Mouse (Mus musculus) heart, postnatal 14 days (tissue): ENCODE data around the gene Fkrp. TPM values are rescaled to one million over a fixed set of nuclear protein-coding genes. Genes with fewer than 3 reads are reported as not detected.

Experiments
- DNase-seq, 2 experiments: peaks; one replicate each; pipeline ENCODE4 v3.0.0; 2021 to 2022
- intact Hi-C: fragments of 180-260 bp; cut with DNase I; formaldehyde crosslinking; loops from one replicate; pipeline ENCODE4 v1.15.1; 2025
- long read RNA-seq, 2 experiments: library from polyadenylated mRNA; stranded (forward); transcript quantifications; one replicate each; pipeline ENCODE4 v2.0.0; 2021
- total RNA-seq, 2 experiments: library from RNA; stranded (reverse); gene quantifications; 2 replicates each; pipeline ENCODE4 v1.2.3; 2021

The Fkrp gene
- total RNA-seq: 10 to 100 TPM; 42.8 to 45.5 TPM
- long read RNA-seq, experiment 1, transcript Fkrp-201 (3 exons, 2,827 nt): major isoform, 29 of 52 reads
- long read RNA-seq, experiment 1, partial matches to known transcripts: 6 of 52 reads
- long read RNA-seq, experiment 1, other reads (novel, unspliced or antisense): 17 of 52 reads
- long read RNA-seq, experiment 2, transcript Fkrp-201 (3 exons, 2,827 nt): major isoform, 33 of 46 reads
- long read RNA-seq, experiment 2, partial matches to known transcripts: 9 of 46 reads
- long read RNA-seq, experiment 2, other reads (novel, unspliced or antisense): 4 of 46 reads

DNA sequence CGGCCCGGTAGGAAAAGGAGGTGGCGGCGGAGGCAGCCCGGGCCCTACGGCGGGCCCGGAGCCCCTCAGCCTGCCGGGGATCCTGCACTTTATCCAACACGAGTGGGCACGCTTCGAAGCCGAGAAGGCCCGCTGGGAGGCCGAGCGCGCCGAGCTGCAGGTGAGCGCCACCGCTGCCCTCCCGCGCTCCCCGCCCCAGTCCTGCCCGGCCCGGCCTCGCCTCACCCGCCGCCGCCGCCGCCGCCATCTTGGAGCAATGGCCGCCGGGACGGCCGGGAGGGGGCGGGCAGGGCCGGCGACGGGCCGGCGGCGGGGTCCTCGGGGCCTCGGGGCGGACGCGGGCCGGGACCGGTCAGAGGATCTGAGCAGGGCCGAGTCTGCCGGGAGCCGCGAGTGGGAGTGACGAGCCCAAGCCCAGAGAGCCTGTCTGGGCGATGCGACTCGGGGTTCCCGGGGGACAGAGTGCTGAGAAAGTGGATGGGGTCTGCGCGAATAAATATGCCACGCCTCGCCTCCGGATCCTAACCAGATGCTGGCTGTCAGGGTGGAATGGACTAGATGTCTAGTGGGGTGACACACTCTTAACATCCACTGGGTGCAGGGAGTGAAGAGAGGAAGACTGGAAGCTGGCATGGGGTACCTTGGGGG lies at the start of gene Fkrp:
Gene Fkrp (minus strand): TSS at position 258 of the 648 bp plus-strand sequence.
- DNase-seq: peak; percentile 70 to 77
- intact Hi-C loops: loop anchor here (5.0 kb wide), 1 partner anchor 106 kb away; the partner anchor contains the start of gene Calm3

GRCm38 (mm10) chr7:16859902-16860651 lies 43.5 kb upstream of the Fkrp start:
- intact Hi-C loops: loop anchor here (1.0 kb wide), 1 partner anchor 31 kb away; the partner anchor contains the start of gene Gng8

DNA sequence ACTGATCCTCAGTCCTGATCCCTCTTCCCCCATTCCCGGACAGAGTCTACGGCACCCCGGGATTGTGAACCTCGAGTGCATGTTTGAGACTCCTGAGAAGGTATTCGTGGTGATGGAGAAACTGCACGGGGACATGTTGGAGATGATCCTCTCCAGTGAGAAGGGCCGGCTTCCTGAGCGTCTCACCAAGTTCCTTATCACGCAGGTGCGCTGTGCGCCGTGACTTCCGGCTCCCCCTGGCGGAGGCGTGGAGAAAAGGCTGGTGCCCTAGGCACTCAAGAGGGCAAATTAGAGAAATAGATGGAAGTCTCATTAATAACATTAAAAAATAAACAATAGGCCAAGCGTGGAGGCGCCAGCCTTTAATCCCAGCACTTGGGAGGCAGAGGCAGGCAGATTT lies 41.8 kb upstream of the Fkrp start:
- intact Hi-C loops: no loop called here
- DNase-seq: peak in 1 of 2 experiments; percentile 61

More at GRCm38 (mm10) chr7:16859902-16860651, 43.5 kb upstream of the Fkrp start:
- peak; percentile 56 to 67 for DNase-seq

GRCm38 (mm10) chr7:16853302-16853831 lies 36.8 kb upstream of the Fkrp start:
- intact Hi-C loops: no loop called here
- DNase-seq: peak in 1 of 2 experiments; percentile 40

GRCm38 (mm10) chr7:16851636-16852035 lies 35.1 kb upstream of the Fkrp start:
- intact Hi-C loops: no loop called here
- DNase-seq: no peak

DNA sequence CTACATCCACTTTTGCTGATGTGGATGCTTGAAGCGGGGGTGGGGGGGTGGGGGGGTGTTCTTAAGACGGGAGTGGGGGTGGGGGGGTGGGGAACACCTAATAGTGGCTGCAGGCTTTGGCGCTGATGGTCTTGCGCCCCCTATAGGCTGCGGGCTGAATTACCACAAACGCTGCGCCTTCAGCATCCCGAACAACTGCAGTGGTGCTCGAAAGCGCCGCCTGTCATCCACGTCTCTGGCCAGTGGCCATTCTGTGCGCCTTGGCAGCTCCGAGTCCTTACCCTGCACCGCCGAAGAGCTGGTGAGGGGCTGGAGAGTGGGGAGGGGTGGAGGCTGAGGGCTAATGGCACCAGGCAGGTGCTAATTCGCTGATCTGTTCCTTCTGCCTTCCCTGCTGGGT lies 32.0 kb upstream of the Fkrp start:
- DNase-seq: peak; percentile 55 to 72
- intact Hi-C loops: no loop called here

DNA sequence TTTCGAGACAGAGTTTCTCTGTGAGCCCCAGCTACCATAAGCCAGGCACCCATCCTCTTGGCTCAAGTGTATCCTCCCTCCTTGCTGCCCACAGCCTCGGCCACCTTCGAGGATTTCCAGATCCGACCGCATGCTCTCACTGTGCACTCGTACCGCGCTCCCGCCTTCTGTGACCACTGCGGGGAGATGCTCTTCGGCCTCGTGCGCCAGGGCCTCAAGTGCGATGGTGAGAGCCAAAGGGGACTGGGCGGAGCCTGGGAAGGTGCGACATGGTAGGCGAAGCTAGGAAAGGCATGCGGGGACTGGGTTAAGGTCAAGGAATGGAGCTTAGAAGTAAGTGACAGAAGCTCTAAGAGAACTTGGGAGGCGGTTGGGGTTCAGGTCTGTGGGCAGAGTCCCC lies 31.0 kb upstream of the Fkrp start:
- no peak for DNase-seq
- intact Hi-C loops: no loop called here

- intact Hi-C loops: no loop called here
- no peak for DNase-seq
These were observed 30.2 kb upstream of the Fkrp start for GRCm38 (mm10) chr7:16846775-16847174.

DNA sequence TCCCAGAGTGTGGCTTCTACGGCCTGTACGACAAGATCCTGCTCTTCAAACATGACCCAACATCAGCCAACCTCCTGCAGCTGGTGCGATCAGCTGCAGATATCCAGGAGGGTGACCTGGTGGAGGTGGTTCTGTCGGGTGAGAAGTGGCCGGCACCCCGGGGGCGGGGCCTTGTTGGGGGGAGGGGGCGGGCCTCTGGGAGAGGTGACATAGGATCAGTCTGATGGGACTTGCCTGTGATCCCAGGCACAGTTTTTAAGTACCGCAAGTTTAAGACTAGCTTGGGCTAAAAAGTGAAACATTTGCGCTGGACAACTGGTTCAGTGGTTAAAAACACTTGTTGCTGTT lies 29.3 kb upstream of the Fkrp start:
- intact Hi-C loops: no loop called here
- no peak for DNase-seq

- intact Hi-C loops: no loop called here
- peak; percentile 55 to 58 for DNase-seq
These were observed 28.7 kb upstream of the Fkrp start for GRCm38 (mm10) chr7:16845072-16845819.

DNA sequence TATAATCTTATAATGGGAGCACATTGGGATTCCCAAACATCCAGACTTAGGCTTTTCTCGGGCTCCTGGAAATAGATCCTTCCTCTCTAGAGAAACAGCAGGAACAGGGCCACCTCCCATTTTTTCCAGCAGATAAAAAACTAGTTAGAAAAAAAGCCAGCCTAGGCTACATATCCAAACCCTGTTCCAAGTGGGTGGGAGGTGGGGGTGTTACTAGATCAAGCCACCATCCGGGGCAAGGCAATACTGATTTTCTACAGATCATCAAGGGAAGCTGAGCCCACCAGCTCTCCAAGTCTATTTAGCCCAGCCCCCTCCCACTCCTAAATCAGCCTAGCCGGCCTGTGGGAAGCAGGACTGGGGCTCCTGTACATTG lies 28.2 kb upstream of the Fkrp start:
- intact Hi-C loops: no loop called here
- no peak for DNase-seq

- peak; percentile 45 to 52 for DNase-seq
- intact Hi-C loops: no loop called here
These were observed 27.1 kb upstream of the Fkrp start for GRCm38 (mm10) chr7:16843441-16844171.

GRCm38 (mm10) chr7:16842645-16843063 lies 26.1 kb upstream of the Fkrp start, which contains the start of gene Prkd2:
Gene Prkd2, plus strand, starts transcription at chr7:16842902.
- peak; percentile 91 to 95 for DNase-seq
- intact Hi-C loops: no loop called here

- DNase-seq: no peak
- intact Hi-C loops: no loop called here
These were observed 25.3 kb upstream of the Fkrp start for GRCm38 (mm10) chr7:16841561-16842560.

- intact Hi-C loops: no loop called here
- DNase-seq: no peak
These were observed 24.5 kb upstream of the Fkrp start for GRCm38 (mm10) chr7:16841078-16841477.

- intact Hi-C loops: no loop called here
- no peak for DNase-seq
These were observed 23.6 kb upstream of the Fkrp start for GRCm38 (mm10) chr7:16840109-16840491.

GRCm38 (mm10) chr7:16839427-16840108 lies 23.0 kb upstream of the Fkrp start:
- intact Hi-C loops: no loop called here
- DNase-seq: no peak
